Mouse (Mus musculus): Measurements from ENCODE around the gene Kcnk13. TPM values are rescaled to one million over a fixed set of nuclear protein-coding genes. Genes with fewer than 3 reads are reported as not detected.
A peak's percentile ranks its signal among the peaks of the same experiment; 100 is the strongest.

Gene Kcnk13
- polyA plus RNA-seq, 1 experiment from 2014 or later = 0.31 TPM

GRCm38 (mm10) chr12:99938476-99938875 lies 25.8 kb upstream of the Kcnk13 start:
- WGBS = 55% methylated on average over 4 of the region's 4 CpGs
- Histone ChIP-seq H3K36me3 (no peaks in the 10 kb centered on the region; the same call in 1 of the 2 replicates), H3K4me1 (replicated peaks) (0 out of 2 replicates have a peak, but pooled peaks cover 4% of the 10 kb centered on the region), H3K4me3 (no peak overlapping the region), H3K9me3 (replicated peaks) (no peaks in the 10 kb centered on the region), H3K27me3 (no peaks in the 10 kb centered on the region), H3K4me2 (no peak overlapping the region), H3K27ac (no peak overlapping the region), H3K9ac (no peak overlapping the region)
- no peak for ATAC-seq (replicated peaks; ENCODE audit: insufficient number of reproducible peaks, insufficient read depth, low FRiP score, low read depth)

- Histone ChIP-seq H3K27ac (no peak overlapping the region), H3K27me3 (no peaks in the 10 kb centered on the region), H3K4me1 (replicated peaks) (0 out of 2 replicates have a peak, but pooled peaks cover 4% of the 10 kb centered on the region), H3K36me3 (no peaks in the 10 kb centered on the region; the same call in 1 of the 2 replicates), H3K4me2 (no peak overlapping the region), H3K9me3 (replicated peaks) (no peaks in the 10 kb centered on the region), H3K4me3 (no peak overlapping the region), H3K9ac (no peak overlapping the region)
- WGBS = 78% methylated on average over 6 of the region's 6 CpGs
- ATAC-seq (replicated peaks; ENCODE audit: insufficient number of reproducible peaks, insufficient read depth, low FRiP score, low read depth) = no peak
Observed at GRCm38 (mm10) chr12:99939179-99939578, 25.1 kb upstream of the Kcnk13 start.

- 91% methylated on average over 7 of the region's 7 CpGs for WGBS
- ATAC-seq (replicated peaks; ENCODE audit: insufficient number of reproducible peaks, insufficient read depth, low FRiP score, low read depth) = no peak
- H3K4me3 ChIP-seq = no peak overlapping the region
- no peaks in the 10 kb centered on the region for H3K9me3 ChIP-seq (replicated peaks)
- no peak overlapping the region for H3K9ac ChIP-seq
- H3K27ac ChIP-seq = no peak overlapping the region
- no peak overlapping the region for H3K4me2 ChIP-seq
- H3K36me3 ChIP-seq = peaks cover 5% of the 10 kb centered on the region; the same call in 1 of the 2 replicates
- no peaks in the 10 kb centered on the region for H3K27me3 ChIP-seq
- 0 out of 2 replicates have a peak, but pooled peaks cover 4% of the 10 kb centered on the region for H3K4me1 ChIP-seq (replicated peaks)
Observed at GRCm38 (mm10) chr12:99940704-99941103, 23.6 kb upstream of the Kcnk13 start.

- WGBS = 76% methylated on average over 8 of the region's 8 CpGs
- H3K36me3 ChIP-seq = peaks cover 12% of the 10 kb centered on the region; the same call in 1 of the 2 replicates
- H3K27me3 ChIP-seq = no peaks in the 10 kb centered on the region
- no peak overlapping the region for H3K9ac ChIP-seq
- no peak overlapping the region for H3K4me2 ChIP-seq
- no peak overlapping the region for H3K27ac ChIP-seq
- no peaks in the 10 kb centered on the region for H3K9me3 ChIP-seq (replicated peaks)
- 0 out of 2 replicates have a peak, but pooled peaks cover 4% of the 10 kb centered on the region for H3K4me1 ChIP-seq (replicated peaks)
- no peak for ATAC-seq (replicated peaks; ENCODE audit: insufficient number of reproducible peaks, insufficient read depth, low FRiP score, low read depth)
- H3K4me3 ChIP-seq = no peak overlapping the region
Observed at GRCm38 (mm10) chr12:99942441-99942840, 21.9 kb upstream of the Kcnk13 start.

GRCm38 (mm10) chr12:99952928-99953327 lies 11.4 kb upstream of the Kcnk13 start:
- no peaks in the 10 kb centered on the region for H3K4me1 ChIP-seq (replicated peaks)
- no peak overlapping the region for H3K4me2 ChIP-seq
- no peaks in the 10 kb centered on the region for H3K27me3 ChIP-seq
- 63% methylated on average over 7 of the region's 7 CpGs for WGBS
- H3K4me3 ChIP-seq = no peak overlapping the region
- H3K9ac ChIP-seq = no peak overlapping the region
- ATAC-seq (replicated peaks; ENCODE audit: insufficient number of reproducible peaks, insufficient read depth, low FRiP score, low read depth) = no peak
- peaks cover 7% of the 10 kb centered on the region; the same call in 1 of the 2 replicates for H3K36me3 ChIP-seq
- no peaks in the 10 kb centered on the region for H3K9me3 ChIP-seq (replicated peaks)
- no peak overlapping the region for H3K27ac ChIP-seq

GRCm38 (mm10) chr12:99956411-99956810 lies 7.9 kb upstream of the Kcnk13 start:
- Histone ChIP-seq H3K27me3 (peaks cover 7% of the 10 kb centered on the region; the same call in 1 of the 2 replicates), H3K27ac (no peak overlapping the region), H3K9ac (no peak overlapping the region), H3K4me3 (no peak overlapping the region), H3K36me3 (no peaks in the 10 kb centered on the region; the same call in 1 of the 2 replicates), H3K4me1 (replicated peaks) (no peaks in the 10 kb centered on the region), H3K9me3 (replicated peaks) (no peaks in the 10 kb centered on the region), H3K4me2 (no peak overlapping the region)
- no peak for ATAC-seq (replicated peaks; ENCODE audit: insufficient number of reproducible peaks, insufficient read depth, low FRiP score, low read depth)
- 73% methylated on average over 7 of the region's 7 CpGs for WGBS

GRCm38 (mm10) chr12:99958068-99959060 lies 5.9 kb upstream of the Kcnk13 start:
- Histone ChIP-seq H3K27me3 (peaks cover 13% of the 10 kb centered on the region), H3K27ac (no peak overlapping the region), H3K4me3 (no peak overlapping the region), H3K9ac (no peak overlapping the region), H3K36me3 (no peaks in the 10 kb centered on the region; the same call in 1 of the 2 replicates), H3K4me1 (replicated peaks) (no peaks in the 10 kb centered on the region), H3K4me2 (no peak overlapping the region), H3K9me3 (replicated peaks) (no peaks in the 10 kb centered on the region)
- 67% methylated on average over 9 of the region's 9 CpGs for WGBS
- ATAC-seq (replicated peaks; ENCODE audit: insufficient number of reproducible peaks, insufficient read depth, low FRiP score, low read depth) = no peak

GRCm38 (mm10) chr12:99959291-99959690 lies 5.0 kb upstream of the Kcnk13 start:
- Histone ChIP-seq H3K9me3 (replicated peaks) (no peaks in the 10 kb centered on the region), H3K9ac (no peak overlapping the region), H3K4me2 (no peak overlapping the region), H3K27me3 (peaks cover 22% of the 10 kb centered on the region), H3K27ac (no peak overlapping the region), H3K4me1 (replicated peaks) (peaks cover 3% of the 10 kb centered on the region), H3K4me3 (no peak overlapping the region), H3K36me3 (no peaks in the 10 kb centered on the region; the same call in 1 of the 2 replicates)
- no peak for ATAC-seq (replicated peaks; ENCODE audit: insufficient number of reproducible peaks, insufficient read depth, low FRiP score, low read depth)

GRCm38 (mm10) chr12:99959930-99960329 lies 4.4 kb upstream of the Kcnk13 start:
- Histone ChIP-seq H3K4me3 (no peak overlapping the region), H3K27ac (no peak overlapping the region), H3K4me2 (no peak overlapping the region), H3K27me3 (peaks cover 28% of the 10 kb centered on the region), H3K4me1 (replicated peaks) (peaks cover 10% of the 10 kb centered on the region), H3K9me3 (replicated peaks) (no peaks in the 10 kb centered on the region), H3K36me3 (no peaks in the 10 kb centered on the region; the same call in 1 of the 2 replicates), H3K9ac (no peak overlapping the region)
- no peak for ATAC-seq (replicated peaks; ENCODE audit: insufficient number of reproducible peaks, insufficient read depth, low FRiP score, low read depth)
- WGBS = 26% methylated on average over 10 of the region's 10 CpGs

- no peak for ATAC-seq (replicated peaks; ENCODE audit: insufficient number of reproducible peaks, insufficient read depth, low FRiP score, low read depth)
- H3K27me3 ChIP-seq = peaks cover 36% of the 10 kb centered on the region
- no peak overlapping the region for H3K9ac ChIP-seq
- WGBS = 69% methylated on average over 7 of the region's 7 CpGs
- no peaks in the 10 kb centered on the region for H3K9me3 ChIP-seq (replicated peaks)
- no peaks in the 10 kb centered on the region; the same call in 1 of the 2 replicates for H3K36me3 ChIP-seq
- peaks cover 17% of the 10 kb centered on the region for H3K4me1 ChIP-seq (replicated peaks)
- H3K4me3 ChIP-seq = no peak overlapping the region
- no peak overlapping the region for H3K4me2 ChIP-seq
- no peak overlapping the region for H3K27ac ChIP-seq
Observed at GRCm38 (mm10) chr12:99960675-99961074, 3.6 kb upstream of the Kcnk13 start.

GRCm38 (mm10) chr12:99965203-99966115 lies 1.2 kb downstream of the Kcnk13 start:
- no peaks in the 10 kb centered on the region for H3K36me3 ChIP-seq
- no peaks in the 10 kb centered on the region for H3K9me3 ChIP-seq (replicated peaks)
- ATAC-seq (replicated peaks; ENCODE audit: insufficient number of reproducible peaks, insufficient read depth, low FRiP score, low read depth) = no peak
- WGBS = under 1% methylated on average over 67 of the region's 77 CpGs
- peaks cover 80% of the 10 kb centered on the region for H3K27me3 ChIP-seq
- no peak overlapping the region for H3K27ac ChIP-seq
- H3K4me3 ChIP-seq = peak overlapping the region; percentile 53
- H3K4me2 ChIP-seq = peak overlapping the region; percentile 89
- peaks cover 24% of the 10 kb centered on the region for H3K4me1 ChIP-seq (replicated peaks)
- peak overlapping the region; percentile 32 for H3K9ac ChIP-seq
